Mouse (Mus musculus): ENCODE measurements around the gene Cyp46a1. TPM values are rescaled to one million over a fixed set of nuclear protein-coding genes. Genes with fewer than 3 reads are reported as not detected.

Cyp46a1 gene
- total RNA-seq, 1 experiment = 0.98 TPM

DNA sequence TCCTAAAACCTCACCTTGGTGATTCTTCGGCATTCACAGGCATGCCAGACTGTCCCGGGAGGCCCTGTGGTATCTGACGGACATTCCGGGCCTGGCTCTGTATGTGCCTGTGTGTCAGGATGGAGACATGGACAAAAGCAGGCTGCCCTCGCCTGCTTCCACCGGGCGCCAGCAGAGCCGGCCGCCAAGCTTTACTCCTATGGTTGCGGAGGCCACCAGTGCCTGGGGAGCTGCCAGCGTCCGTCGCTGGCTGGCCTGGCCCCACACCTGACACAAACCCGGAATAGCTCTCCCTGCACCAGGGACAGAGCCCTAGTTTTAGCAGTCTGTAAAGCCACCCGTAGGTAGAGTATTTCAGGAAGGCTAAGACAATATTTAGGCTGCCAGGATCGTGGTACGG is 38.1 kb downstream of the Cyp46a1 start:
- H3K4me1 ChIP-seq (ENCODE audit: control insufficient read depth in 2 of 2, insufficient read depth in 2 of 2, low read length in 2 of 2, poor library complexity in 1 of 2) = no peaks in the 10 kb centered on the region

DNA sequence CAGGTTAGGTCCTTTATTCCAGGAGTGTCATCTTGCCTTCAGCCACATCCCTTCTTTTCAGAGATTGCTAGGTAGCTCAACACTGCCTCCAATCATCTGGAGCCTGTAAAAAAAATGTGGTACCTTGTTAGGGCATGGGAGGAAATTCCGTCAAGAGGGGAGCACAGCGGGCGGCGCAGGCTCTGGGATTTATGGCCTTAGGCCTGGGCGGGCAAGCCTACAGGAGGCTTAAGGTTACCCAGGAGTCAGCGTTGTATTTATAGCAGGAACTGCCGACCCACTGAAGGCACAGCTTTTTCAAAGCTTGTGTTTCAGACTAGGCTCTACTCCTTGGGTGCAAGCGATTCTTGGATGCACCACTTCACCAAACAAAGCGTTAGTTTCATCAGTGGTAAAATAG is 39.4 kb downstream of the Cyp46a1 start:
- no peak for TF ChIP-seq ZC3H11A (IDR thresholded peaks at IDR 0.05; ENCODE audit: borderline replicate concordance, low read depth, low read length)
- TF ChIP-seq ZNF384 (IDR thresholded peaks at IDR 0.05; ENCODE audit: low read depth, low read length) = no peak
- no peak for TF ChIP-seq MAFK (IDR thresholded peaks at IDR 0.05; ENCODE audit: insufficient read depth, low read depth, low read length)
- no peak for TF ChIP-seq HCFC1 (IDR thresholded peaks at IDR 0.05; ENCODE audit: borderline replicate concordance, insufficient read depth, low read length)
- no peak for TF ChIP-seq CHD2 (IDR thresholded peaks at IDR 0.05; ENCODE audit: low read depth, low read length)
- Histone ChIP-seq H3K27ac (ENCODE audit: insufficient read depth, low read depth, low read length, poor library complexity, severe bottlenecking) (no peak overlapping the region), H3K9ac (ENCODE audit: insufficient read depth, low read depth, low read length, poor library complexity, severe bottlenecking) (no peak overlapping the region), H3K36me3 (ENCODE audit: control insufficient read depth, insufficient read depth, low read length, poor library complexity, severe bottlenecking) (no peaks in the 10 kb centered on the region), H3K4me1 (ENCODE audit: control insufficient read depth in 2 of 2, insufficient read depth in 2 of 2, low read length in 2 of 2, poor library complexity in 1 of 2) (no peaks in the 10 kb centered on the region), H3K4me3 (ENCODE audit: insufficient read depth in 1 of 2, low read depth in 1 of 2, low read length in 2 of 2, poor library complexity in 1 of 2, severe bottlenecking in 1 of 2) (no peak overlapping the region), H3K9me3 (ENCODE audit: control insufficient read depth, insufficient read depth, low read depth, low read length) (no peaks in the 10 kb centered on the region)
- DNase-seq (ENCODE audit: low read depth, low spot score) = no peak
- in situ Hi-C loops (cut with MboI; ENCODE audit: low sequenced_read_pairs in 2 of 2, unreplicated experiment in 2 of 2) = loop anchor here in 1 of 2 experiments (25.0 kb wide), 1 partner anchor 114 kb away; no protein-coding TSS in a partner anchor

More for the DNA sequence above, 38.1 kb downstream of the Cyp46a1 start:
- no peak overlapping the region for H3K9ac ChIP-seq (ENCODE audit: insufficient read depth, low read depth, low read length, poor library complexity, severe bottlenecking)
- DNase-seq (ENCODE audit: low read depth, low spot score) = no peak
- H3K27ac ChIP-seq (ENCODE audit: insufficient read depth, low read depth, low read length, poor library complexity, severe bottlenecking) = no peak overlapping the region
- TF ChIP-seq HCFC1 (IDR thresholded peaks at IDR 0.05; ENCODE audit: borderline replicate concordance, insufficient read depth, low read length) = no peak
- no peak for TF ChIP-seq ZC3H11A (IDR thresholded peaks at IDR 0.05; ENCODE audit: borderline replicate concordance, low read depth, low read length)
- TF ChIP-seq CHD2 (IDR thresholded peaks at IDR 0.05; ENCODE audit: low read depth, low read length) = no peak
- TF ChIP-seq MAFK (IDR thresholded peaks at IDR 0.05; ENCODE audit: insufficient read depth, low read depth, low read length) = no peak
- no peak for TF ChIP-seq ZNF384 (IDR thresholded peaks at IDR 0.05; ENCODE audit: low read depth, low read length)
- no peaks in the 10 kb centered on the region for H3K9me3 ChIP-seq (ENCODE audit: control insufficient read depth, insufficient read depth, low read depth, low read length)
- in situ Hi-C loops (cut with MboI; ENCODE audit: low sequenced_read_pairs in 2 of 2, unreplicated experiment in 2 of 2) = loop anchor here in 1 of 2 experiments (25.0 kb wide), 1 partner anchor 115 kb away; no protein-coding TSS in a partner anchor
- no peak overlapping the region for H3K4me3 ChIP-seq (ENCODE audit: insufficient read depth in 1 of 2, low read depth in 1 of 2, low read length in 2 of 2, poor library complexity in 1 of 2, severe bottlenecking in 1 of 2)
- H3K36me3 ChIP-seq (ENCODE audit: control insufficient read depth, insufficient read depth, low read length, poor library complexity, severe bottlenecking) = no peaks in the 10 kb centered on the region

DNA sequence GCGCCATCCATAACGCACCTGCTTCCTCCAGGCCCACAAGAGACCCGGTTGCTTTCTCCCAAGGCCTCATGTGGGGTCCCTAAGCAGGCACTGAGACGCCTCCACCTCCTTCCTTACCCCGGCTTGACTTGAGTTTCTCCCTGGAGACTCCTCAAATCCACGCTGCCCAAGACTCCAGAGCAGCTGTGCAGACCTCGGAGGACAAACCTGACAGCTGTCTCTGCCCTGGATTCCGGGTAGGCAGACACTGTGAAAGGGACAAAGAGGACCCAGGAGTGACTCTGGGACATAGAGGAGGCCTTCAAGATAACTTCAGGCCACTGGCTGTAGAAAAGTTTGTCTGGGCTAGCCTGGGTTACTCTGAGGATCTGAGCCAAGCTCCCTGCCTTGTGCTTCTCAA is 40.5 kb downstream of the Cyp46a1 start:
- TF ChIP-seq ZC3H11A (IDR thresholded peaks at IDR 0.05; ENCODE audit: borderline replicate concordance, low read depth, low read length) (no peak), ZNF384 (IDR thresholded peaks at IDR 0.05; ENCODE audit: low read depth, low read length) (no peak), CHD2 (IDR thresholded peaks at IDR 0.05; ENCODE audit: low read depth, low read length) (no peak), MAFK (IDR thresholded peaks at IDR 0.05; ENCODE audit: insufficient read depth, low read depth, low read length) (no peak), HCFC1 (IDR thresholded peaks at IDR 0.05; ENCODE audit: borderline replicate concordance, insufficient read depth, low read length) (no peak)
- no peak overlapping the region for H3K9ac ChIP-seq (ENCODE audit: insufficient read depth, low read depth, low read length, poor library complexity, severe bottlenecking)
- in situ Hi-C loops (cut with MboI; ENCODE audit: low sequenced_read_pairs in 2 of 2, unreplicated experiment in 2 of 2) = loop anchor here in 1 of 2 experiments (25.0 kb wide), 1 partner anchor 113 kb away; no protein-coding TSS in a partner anchor
- H3K36me3 ChIP-seq (ENCODE audit: control insufficient read depth, insufficient read depth, low read length, poor library complexity, severe bottlenecking) = no peaks in the 10 kb centered on the region
- H3K9me3 ChIP-seq (ENCODE audit: control insufficient read depth, insufficient read depth, low read depth, low read length) = no peaks in the 10 kb centered on the region
- H3K4me1 ChIP-seq (ENCODE audit: control insufficient read depth in 2 of 2, insufficient read depth in 2 of 2, low read length in 2 of 2, poor library complexity in 1 of 2) = no peaks in the 10 kb centered on the region
- no peak overlapping the region for H3K27ac ChIP-seq (ENCODE audit: insufficient read depth, low read depth, low read length, poor library complexity, severe bottlenecking)
- DNase-seq (ENCODE audit: low read depth, low spot score) = no peak
- H3K4me3 ChIP-seq (ENCODE audit: insufficient read depth in 1 of 2, low read depth in 1 of 2, low read length in 2 of 2, poor library complexity in 1 of 2, severe bottlenecking in 1 of 2) = no peak overlapping the region

DNA sequence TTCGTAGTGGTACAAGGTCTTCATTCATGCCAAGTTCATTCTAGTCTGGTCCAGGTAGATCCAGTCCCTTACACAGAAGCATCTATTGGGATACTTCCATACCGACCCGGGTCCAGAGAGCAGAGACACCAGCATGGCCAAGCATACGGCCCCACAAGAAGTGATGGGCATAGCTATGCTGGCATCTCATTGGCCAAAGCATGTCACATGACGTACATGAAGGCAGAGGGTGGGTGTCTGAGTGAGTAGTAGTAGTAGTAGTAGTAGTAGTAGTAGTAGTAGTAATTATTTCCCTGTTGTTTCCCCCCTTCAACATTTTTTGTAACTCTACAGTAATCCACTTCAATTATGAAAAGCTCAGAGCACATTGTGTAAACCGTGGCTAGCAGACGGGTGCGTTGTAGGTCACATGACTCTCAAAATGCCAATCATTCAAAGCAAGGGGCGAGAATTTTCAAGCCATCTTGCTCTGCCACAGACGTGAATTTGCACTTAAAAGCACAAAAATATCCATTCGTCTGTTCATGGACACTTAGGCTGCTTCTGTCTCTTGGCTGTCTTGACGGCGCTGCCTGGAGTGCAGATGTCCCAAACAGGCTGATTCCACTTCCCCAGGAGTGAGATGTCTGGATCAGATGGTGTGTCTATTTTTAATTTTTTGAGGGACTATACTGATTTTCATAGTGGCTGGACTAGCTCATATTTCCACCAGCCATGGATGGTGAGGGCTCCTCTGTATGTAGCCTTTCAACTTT is 44.4 kb downstream of the Cyp46a1 start:
- Histone ChIP-seq H3K36me3 (ENCODE audit: control insufficient read depth, insufficient read depth, low read length, poor library complexity, severe bottlenecking) (no peaks in the 10 kb centered on the region), H3K27ac (ENCODE audit: insufficient read depth, low read depth, low read length, poor library complexity, severe bottlenecking) (no peak overlapping the region), H3K4me3 (ENCODE audit: insufficient read depth in 1 of 2, low read depth in 1 of 2, low read length in 2 of 2, poor library complexity in 1 of 2, severe bottlenecking in 1 of 2) (no peak overlapping the region), H3K9ac (ENCODE audit: insufficient read depth, low read depth, low read length, poor library complexity, severe bottlenecking) (no peak overlapping the region), H3K4me1 (ENCODE audit: control insufficient read depth in 2 of 2, insufficient read depth in 2 of 2, low read length in 2 of 2, poor library complexity in 1 of 2) (no peaks in the 10 kb centered on the region; a peak in 1 of 4 replicates), H3K9me3 (ENCODE audit: control insufficient read depth, insufficient read depth, low read depth, low read length) (no peaks in the 10 kb centered on the region)
- TF ChIP-seq CHD2 (IDR thresholded peaks at IDR 0.05; ENCODE audit: low read depth, low read length) = no peak
- TF ChIP-seq MAFK (IDR thresholded peaks at IDR 0.05; ENCODE audit: insufficient read depth, low read depth, low read length) = no peak
- TF ChIP-seq ZC3H11A (IDR thresholded peaks at IDR 0.05; ENCODE audit: borderline replicate concordance, low read depth, low read length) = no peak
- no peak for TF ChIP-seq HCFC1 (IDR thresholded peaks at IDR 0.05; ENCODE audit: borderline replicate concordance, insufficient read depth, low read length)
- TF ChIP-seq ZNF384 (IDR thresholded peaks at IDR 0.05; ENCODE audit: low read depth, low read length) = no peak
- in situ Hi-C loops (cut with MboI; ENCODE audit: low sequenced_read_pairs in 2 of 2, unreplicated experiment in 2 of 2) = no loop called here
- no peak for DNase-seq (ENCODE audit: low read depth, low spot score)

Measured in ES-E14 (cell line).